Mouse (Mus musculus) bone marrow, adult 2 months (tissue): ENCODE results near the gene Slc6a6.

Experiments used
- CTCF ChIP-seq: fragments of 200-500 bp; IDR thresholded peaks from 2 replicates; pipeline ENCODE4 v1.5.1; 2011; ENCODE audit warnings: low read length, control low read depth; ENCODE audit not compliant: control insufficient read depth, insufficient read depth
- POLR2A ChIP-seq: fragments of 200-500 bp; IDR thresholded peaks from 2 replicates; pipeline ENCODE4 v1.6.1; 2011; ENCODE audit warnings: low read depth, mild to moderate bottlenecking, control low read depth, low read length, borderline replicate concordance; ENCODE audit not compliant: control insufficient read depth

- TF ChIP-seq POLR2A, result no peak
- TF ChIP-seq CTCF, result no peak
Measured at GRCm38 (mm10) chr6:91665990-91666700, 17.7 kb upstream of the Slc6a6 start.
